20 mouse cellular contexts compared by ENCODE assay signal in the genomic region with DNA sequence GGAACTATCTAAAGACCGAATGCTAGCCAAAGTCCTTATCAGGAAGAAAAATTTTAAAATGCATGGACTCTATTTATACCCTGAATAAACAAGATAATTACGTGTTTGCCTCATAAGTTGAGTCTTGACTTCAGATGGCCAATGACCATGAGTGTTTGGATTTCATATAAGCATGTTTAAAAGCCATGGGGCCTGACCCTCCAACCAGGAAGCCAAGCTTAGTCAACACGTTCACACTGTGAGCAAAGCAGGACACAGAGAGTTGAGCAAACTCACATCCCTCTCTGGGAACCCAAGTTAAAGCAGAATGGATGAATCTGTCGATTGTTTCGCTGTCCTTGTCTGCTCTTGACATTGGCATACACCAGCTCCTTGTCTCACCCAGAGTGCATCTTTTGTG.
"Had no signal": no experiment of that assay in that cellular context is flagged by ENCODE, and none has a peak within 500 bp of the region (broad histone marks: within the 10 kb centered on the region; RNA-seq: fewer than 3 reads in every experiment).

No protein-coding gene starts in this region.

- DNase-seq: kidney, adult 2 months; kidney, postnatal 25 days; left cerebral cortex, postnatal 4 days; liver, postnatal 0 days; retina, postnatal 1 day; right cerebral cortex, postnatal 25 days; spleen, adult 18-20 months; thymus, adult 18-20 months; thymus, postnatal 36 days had no signal

- H3K9ac ChIP-seq: limb, embryonic 12.5 days; limb, embryonic 15.5 days; liver, embryonic 14.5 days; liver, postnatal 0 days; midbrain, embryonic 12.5 days; midbrain, embryonic 15.5 days; neural tube, embryonic 12.5 days; neural tube, embryonic 15.5 days; stomach, embryonic 15.5 days had no signal

- H3K27ac ChIP-seq: kidney, postnatal 0 days; limb, embryonic 12.5 days; limb, embryonic 15.5 days; liver, embryonic 14.5 days; midbrain, embryonic 15.5 days; neural tube, embryonic 12.5 days; neural tube, embryonic 15.5 days; stomach, embryonic 15.5 days had no signal

- H3K9me3 ChIP-seq: limb, embryonic 12.5 days; limb, embryonic 15.5 days; midbrain, embryonic 12.5 days; midbrain, embryonic 15.5 days; neural tube, embryonic 12.5 days; neural tube, embryonic 15.5 days; stomach, embryonic 15.5 days had no signal

- H3K4me2 ChIP-seq: limb, embryonic 12.5 days; limb, embryonic 15.5 days; liver, embryonic 11.5 days; midbrain, embryonic 12.5 days; midbrain, embryonic 15.5 days; neural tube, embryonic 12.5 days; neural tube, embryonic 15.5 days; stomach, embryonic 15.5 days had no signal

- ATAC-seq: intestine, postnatal 0 days; liver, postnatal 0 days; midbrain, embryonic 15.5 days had no signal

- H3K4me3 ChIP-seq: limb, embryonic 12.5 days; limb, embryonic 15.5 days; midbrain, embryonic 12.5 days; midbrain, embryonic 15.5 days; neural tube, embryonic 12.5 days; neural tube, embryonic 15.5 days; stomach, embryonic 15.5 days had no signal

- H3K27me3 ChIP-seq: limb, embryonic 12.5 days; limb, embryonic 15.5 days; midbrain, embryonic 12.5 days; midbrain, embryonic 15.5 days; neural tube, embryonic 12.5 days; neural tube, embryonic 15.5 days; stomach, embryonic 15.5 days had no signal

- H3K4me1 ChIP-seq: neural tube, embryonic 12.5 days; neural tube, embryonic 15.5 days; stomach, embryonic 15.5 days had no signal

- H3K36me3 ChIP-seq: limb, embryonic 12.5 days; limb, embryonic 15.5 days; midbrain, embryonic 15.5 days; neural tube, embryonic 12.5 days; neural tube, embryonic 15.5 days; stomach, embryonic 15.5 days had no signal
